Mouse (Mus musculus) myocyte (in vitro differentiated cells): ENCODE measurements around the gene Mindy3.

Source experiments
- MAX ChIP-seq: IDR thresholded peaks from one replicate; pipeline ENCODE4 v1.6.1; 2011; ENCODE audit warnings: low read depth, mild to moderate bottlenecking, control low read depth
- POLR2A ChIP-seq: IDR thresholded peaks from one replicate; pipeline ENCODE4 v1.6.1; 2011; ENCODE audit warnings: low read depth, mild to moderate bottlenecking, control low read depth, moderate library complexity; ENCODE audit not compliant: insufficient read length
- POLR2AphosphoS2 ChIP-seq: IDR thresholded peaks from one replicate; pipeline ENCODE4 v1.6.1; 2011; ENCODE audit warnings: low read depth, control low read depth; ENCODE audit not compliant: insufficient read length
- REST ChIP-seq: IDR thresholded peaks from one replicate; pipeline ENCODE4 v1.6.1; 2011; ENCODE audit warnings: mild to moderate bottlenecking, control low read depth, moderate library complexity; ENCODE audit not compliant: insufficient read depth, insufficient read length
- USF1 ChIP-seq: IDR thresholded peaks from one replicate; pipeline ENCODE4 v1.6.1; 2011; ENCODE audit warnings: low read depth, mild to moderate bottlenecking, control low read depth, moderate library complexity

- TF ChIP-seq REST (no peak), POLR2A (no peak), USF1 (no peak), POLR2AphosphoS2 (no peak), MAX (no peak)
Observed at GRCm38 (mm10) chr2:12314028-12314427, 105.2 kb downstream of the Mindy3 start.
